Mouse (Mus musculus) intestine, postnatal 0 days (tissue): ENCODE data around the gene Rdh13. TPM values are rescaled to one million over a fixed set of nuclear protein-coding genes. Genes with fewer than 3 reads are reported as not detected.

Source experiments
- ATAC-seq: fragments of 200-750 bp; cut with Nextera tagmentation; 2 replicates; pipeline ENCODE4 v1.8.0; 2017; ENCODE audit warnings: mild to moderate bottlenecking, moderate TSS enrichment, moderate library complexity
- H3K27ac ChIP-seq: fragments of 300-500 bp; sonication (generic); 2 replicates; pipeline ENCODE4 v1.5.1; 2014; ENCODE audit warnings: mild to moderate bottlenecking, low read depth, low read length, moderate library complexity
- H3K27me3 ChIP-seq: fragments of 300-500 bp; sonication (generic); replicated peaks from 2 replicates; pipeline ENCODE4 v1.6.1; 2014; ENCODE audit warnings: low read length, mixed read lengths; ENCODE audit not compliant: control insufficient read depth, insufficient read depth
- H3K36me3 ChIP-seq: fragments of 300-500 bp; sonication (generic); 2 replicates; pipeline ENCODE4 v1.6.1; 2014; ENCODE audit warnings: mild to moderate bottlenecking, moderate library complexity; ENCODE audit not compliant: control insufficient read depth, insufficient read depth
- H3K4me1 ChIP-seq: fragments of 300-500 bp; sonication (generic); replicated peaks from 2 replicates; pipeline ENCODE4 v1.6.1; 2014; ENCODE audit warnings: antibody characterized with exemption, low read length, mixed read lengths; ENCODE audit not compliant: control insufficient read depth, insufficient read depth
- H3K4me2 ChIP-seq: fragments of 300-500 bp; sonication (generic); replicated peaks from 2 replicates; pipeline ENCODE4 v1.6.1; 2014; ENCODE audit warnings: low read depth, mild to moderate bottlenecking, moderate library complexity
- H3K4me3 ChIP-seq: fragments of 300-500 bp; sonication (generic); 2 replicates; pipeline ENCODE4 v1.5.1; 2014; ENCODE audit warnings: low read depth, low read length
- H3K9ac ChIP-seq: fragments of 300-500 bp; sonication (generic); 2 replicates; pipeline ENCODE4 v1.6.1; 2014; ENCODE audit warnings: mild to moderate bottlenecking, low read depth, low read length
- H3K9me3 ChIP-seq: fragments of 300-500 bp; sonication (generic); 2 replicates; pipeline ENCODE4 v1.6.1; 2016; ENCODE audit warnings: mixed run types; ENCODE audit not compliant: control insufficient read depth
- CTCF ChIP-seq: sonication (generic); IDR thresholded peaks from 2 replicates; pipeline ENCODE4 v1.5.1; 2016; ENCODE audit warnings: low read depth, mild to moderate bottlenecking, control low read depth, antibody characterized with exemption, moderate library complexity
- WGBS: fragments of 180-500 bp; shearing (Covaris S2); extraction: QIAGEN DNeasy Blood & Tissue Kit; methylation state at CpG from one replicate; pipeline ENCODE4 v1.1.7; 2014; 5-methylcytosine and 5-hydroxymethylcytosine counted together
- polyA plus RNA-seq: library from polyadenylated mRNA; unstranded; fragments of >200 nt; fragmentation: Nextera tagmentation; extraction: Ambion mirVana; gene quantifications from 2 replicates; pipeline ENCODE4 v1.2.1, GENCODE M21; 2015

Rdh13 gene
- polyA plus RNA-seq, 1 experiment from 2014 or later: 11.4 TPM

DNA sequence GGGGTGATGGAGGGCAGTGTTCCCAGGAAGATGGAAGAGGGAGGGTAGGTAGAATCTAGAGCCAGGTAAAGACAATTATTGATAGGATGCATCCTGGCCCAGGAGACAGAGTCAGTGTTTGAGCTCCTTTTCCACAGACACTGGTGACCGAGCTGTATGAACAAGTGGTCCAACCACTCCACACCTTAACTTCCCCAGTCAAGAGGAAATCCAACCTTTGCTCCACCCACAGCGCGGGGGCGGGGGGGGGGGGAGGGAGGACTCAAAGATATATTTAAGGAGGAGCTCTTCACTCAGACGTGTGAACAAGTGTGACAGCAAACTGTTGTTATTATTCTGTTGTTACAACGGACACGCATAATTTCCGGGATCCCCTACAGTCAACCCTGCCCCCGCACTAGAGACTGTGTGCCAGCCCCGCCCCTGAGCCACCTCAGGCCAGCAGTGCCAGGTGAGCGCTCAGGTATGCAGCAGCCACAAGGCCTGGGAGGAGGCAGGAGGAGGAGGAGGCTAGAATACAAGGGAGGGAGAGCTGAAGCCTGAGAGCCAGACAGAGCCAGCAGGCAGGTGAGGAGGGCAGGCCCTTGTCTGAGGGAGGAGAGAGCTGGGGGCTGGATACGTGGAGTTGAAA is 18.9 kb upstream of the Rdh13 start:
- H3K4me1 ChIP-seq: no peaks in the 10 kb centered on the region
- no peak overlapping the region for H3K27ac ChIP-seq
- H3K27me3 ChIP-seq: no peaks in the 10 kb centered on the region
- 0 out of 2 replicates have a peak overlapping the region, but pooled peaks have one; percentile 12 for H3K4me3 ChIP-seq
- 2% methylated on average over 11 of the region's 12 CpGs for WGBS
- H3K9me3 ChIP-seq: no peaks in the 10 kb centered on the region
- H3K9ac ChIP-seq: no peak overlapping the region
- ATAC-seq: peak; percentile 85
- H3K36me3 ChIP-seq: no peaks in the 10 kb centered on the region
- H3K4me2 ChIP-seq: peak overlapping the region; percentile 42
- TF ChIP-seq CTCF: no peak

DNA sequence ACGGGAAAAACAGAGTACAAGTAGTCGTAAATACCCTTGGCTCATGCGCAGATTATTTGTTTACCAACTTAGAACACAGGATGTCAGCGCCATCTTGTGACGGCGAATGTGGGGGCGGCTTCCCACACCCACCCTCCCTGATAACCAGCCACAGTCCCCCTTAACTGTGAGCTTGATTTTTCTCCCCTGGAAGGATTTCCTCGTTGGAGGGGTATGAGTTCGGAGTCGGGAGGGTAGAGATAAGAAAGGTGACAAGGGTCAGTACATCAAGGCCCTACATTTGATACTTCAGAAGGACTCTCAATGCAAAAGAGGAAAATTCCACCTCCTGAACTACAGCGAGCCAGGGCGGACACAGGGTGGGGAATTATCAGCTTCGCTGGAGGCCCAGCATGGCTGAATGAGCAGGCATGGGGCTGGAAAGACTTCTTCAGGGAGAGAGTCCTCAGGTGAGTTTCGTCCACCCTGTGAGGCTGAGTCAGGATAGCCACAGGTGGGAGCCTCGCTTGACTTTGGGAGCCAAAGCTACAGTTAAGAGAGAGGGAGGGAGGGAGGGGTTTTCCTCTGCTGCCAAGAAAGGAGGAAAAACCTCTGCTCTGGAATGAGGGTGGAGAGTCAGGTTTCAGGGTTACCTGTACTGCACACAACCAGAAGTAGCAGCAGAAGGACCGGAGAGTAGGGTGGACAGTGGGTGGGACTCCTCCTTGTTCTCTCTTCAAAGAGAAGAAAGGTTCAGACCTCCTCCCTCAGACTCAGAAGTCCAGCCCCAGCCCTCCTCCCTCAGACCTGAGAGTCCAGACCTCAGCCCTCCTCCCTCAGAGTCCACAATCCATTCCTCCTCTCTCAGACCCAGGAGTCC is 15.4 kb upstream of the Rdh13 start, which contains the start of gene Eps8l1:
Gene Eps8l1 (plus strand): TSS at position 99 of the 859 bp plus-strand sequence.
- WGBS: 38% methylated on average over 13 of the region's 16 CpGs
- Histone ChIP-seq H3K9me3 (no peaks in the 10 kb centered on the region), H3K4me3 (peak within 1 kb of the TSS; percentile 32), H3K9ac (peak within 1 kb of the TSS; percentile 45; the same call in 1 of the 2 replicates), H3K27ac (peak within 1 kb of the TSS; percentile 74), H3K4me1 (no peaks in the 10 kb centered on the region), H3K4me2 (peak within 1 kb of the TSS; percentile 55), H3K27me3 (no peaks in the 10 kb centered on the region), H3K36me3 (no peaks in the 10 kb centered on the region)
- no peak for TF ChIP-seq CTCF
- peak; percentile 50 for ATAC-seq

DNA sequence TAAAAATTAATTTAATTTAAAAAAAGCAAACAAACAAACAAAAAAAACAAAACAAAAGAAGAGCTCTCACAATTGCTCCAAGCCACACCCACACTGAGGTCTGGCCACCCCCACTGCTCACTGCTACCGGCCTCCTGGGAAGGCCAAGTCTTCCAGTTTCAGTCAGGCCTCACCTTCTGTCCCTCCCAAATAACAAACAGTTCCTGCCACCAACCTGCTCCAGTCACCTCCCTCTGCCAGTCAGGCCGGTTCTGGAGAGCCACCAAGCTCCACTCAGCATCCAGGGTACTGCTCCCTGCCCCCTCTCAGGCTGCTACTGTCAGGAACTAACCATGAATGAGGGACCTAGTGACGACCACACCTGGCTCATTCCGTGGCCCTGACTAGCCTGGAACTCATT is 7.2 kb upstream of the Rdh13 start:
- ATAC-seq: peak; percentile 69; the same call in 1 of the 2 replicates
- no peak for TF ChIP-seq CTCF
- 12% methylated on average over 4 of the region's 4 CpGs for WGBS

DNA sequence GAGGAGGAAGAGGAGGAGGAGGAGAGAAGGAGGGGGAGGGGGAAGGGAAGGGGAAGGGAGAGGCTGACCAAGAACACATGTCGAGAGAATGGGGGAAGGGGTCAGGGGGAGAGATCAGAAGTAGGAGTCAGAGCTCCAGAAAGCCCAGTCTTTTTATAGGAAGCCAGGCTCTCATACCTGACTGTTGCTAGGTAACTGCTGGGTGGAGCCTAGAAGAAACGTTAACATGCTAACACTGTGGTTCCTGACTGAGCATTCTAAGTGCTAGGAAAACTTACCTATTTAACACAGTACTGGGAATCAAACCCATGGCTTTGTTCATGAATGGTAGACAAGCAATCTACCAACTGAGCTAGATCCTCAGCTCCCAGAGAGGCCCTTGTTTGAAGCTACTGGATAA is 3.8 kb upstream of the Rdh13 start:
- Histone ChIP-seq H3K4me3 (no peak overlapping the region), H3K27ac (no peak overlapping the region), H3K9me3 (no peaks in the 10 kb centered on the region), H3K4me2 (no peak overlapping the region), H3K9ac (no peak overlapping the region), H3K27me3 (no peaks in the 10 kb centered on the region), H3K4me1 (no peaks in the 10 kb centered on the region), H3K36me3 (no peaks in the 10 kb centered on the region)
- no peak for ATAC-seq
- 10% methylated on average over 2 of the region's 2 CpGs for WGBS
- no peak for TF ChIP-seq CTCF

More for the DNA sequence above, 7.2 kb upstream of the Rdh13 start:
- no peaks in the 10 kb centered on the region for H3K9me3 ChIP-seq
- H3K9ac ChIP-seq: no peak overlapping the region
- no peaks in the 10 kb centered on the region for H3K27me3 ChIP-seq
- no peak overlapping the region for H3K4me3 ChIP-seq
- no peak overlapping the region for H3K4me2 ChIP-seq
- H3K4me1 ChIP-seq: no peaks in the 10 kb centered on the region
- no peaks in the 10 kb centered on the region for H3K36me3 ChIP-seq
- H3K27ac ChIP-seq: no peak overlapping the region

DNA sequence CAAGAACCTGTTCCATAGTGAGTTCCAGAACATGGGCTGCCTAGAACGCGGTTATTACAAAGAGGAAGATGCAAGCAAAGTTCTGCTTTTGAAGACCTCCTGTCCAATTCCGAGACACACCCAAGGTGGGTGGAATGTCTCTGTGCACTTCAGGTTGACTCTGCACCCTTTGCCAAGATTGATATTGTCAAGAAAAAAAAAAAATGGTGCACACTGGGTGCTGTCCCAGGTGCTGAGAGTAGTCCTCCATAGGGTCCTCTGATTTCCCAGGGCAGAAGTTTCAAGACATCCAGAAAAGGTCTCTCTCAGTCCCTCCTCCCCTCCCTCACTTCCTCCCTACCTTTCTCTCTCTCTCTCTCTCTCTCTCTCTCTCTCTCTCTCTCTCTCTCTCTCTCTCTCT is 3.0 kb upstream of the Rdh13 start:
- no peak for ATAC-seq

DNA sequence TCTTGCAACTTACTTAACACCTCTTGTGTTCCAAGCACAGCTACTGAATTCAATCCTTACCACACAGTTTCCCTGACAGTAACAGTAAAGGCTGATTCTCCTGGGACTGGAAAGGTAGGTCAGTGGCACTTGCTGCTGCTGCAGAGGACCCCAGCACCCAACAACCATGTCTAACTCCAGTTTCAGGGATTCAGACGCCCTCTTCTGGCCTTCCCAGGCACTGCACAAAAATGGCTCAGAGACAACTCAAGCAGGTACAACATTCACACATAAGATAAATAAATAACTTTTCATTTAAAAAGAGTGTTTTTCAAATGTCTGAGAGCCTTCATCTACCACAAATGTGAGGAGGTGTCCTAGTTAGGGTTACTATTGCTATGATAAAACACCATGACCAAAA is 1.7 kb upstream of the Rdh13 start:
- Histone ChIP-seq H3K36me3 (peaks cover 15% of the 10 kb centered on the region), H3K9ac (no peak overlapping the region), H3K27me3 (no peaks in the 10 kb centered on the region), H3K4me1 (no peaks in the 10 kb centered on the region), H3K4me2 (no peak overlapping the region), H3K27ac (no peak overlapping the region), H3K4me3 (no peak overlapping the region), H3K9me3 (no peaks in the 10 kb centered on the region)
- peak; percentile 41 for TF ChIP-seq CTCF
- no peak for ATAC-seq
- 0% methylated on average over 1 of the region's 1 CpGs for WGBS

More for the DNA sequence above, 3.0 kb upstream of the Rdh13 start:
- Histone ChIP-seq H3K4me2 (no peak overlapping the region), H3K4me3 (no peak overlapping the region), H3K27ac (no peak overlapping the region), H3K27me3 (no peaks in the 10 kb centered on the region), H3K9ac (no peak overlapping the region), H3K9me3 (no peaks in the 10 kb centered on the region), H3K4me1 (no peaks in the 10 kb centered on the region), H3K36me3 (0 out of 2 replicates have a peak, but pooled peaks cover 2% of the 10 kb centered on the region)
- TF ChIP-seq CTCF: no peak
- 83% methylated on average over 3 of the region's 3 CpGs for WGBS
